Mouse (Mus musculus) frontal cortex, postnatal 25 days (tissue): Measurements from ENCODE around the gene Gm10376.
"Not testable (repeated sequence)": the region's sequence is repeated elsewhere in the genome, so short reads cannot be mapped to it uniquely, and the experiment has no call there.

Source experiments
- DNase-seq, 2 experiments: peaks; one replicate each; pipeline ENCODE4 v3.0.0; 2022; ENCODE audit warnings: low spot score in 2 of 2

The Gm10376 gene

GRCm38 (mm10) chr14:43015528-43015927, at the start of gene Gm10376:
Gene Gm10376 (minus strand): TSS chr14:43015628.
- not testable (repeated sequence) for DNase-seq

GRCm38 (mm10) chr14:43060179-43060578, 44.8 kb upstream of the Gm10376 start:
- DNase-seq: not testable (repeated sequence)

GRCm38 (mm10) chr14:43058063-43058462, 42.6 kb upstream of the Gm10376 start:
- DNase-seq: not testable (repeated sequence)

- DNase-seq: not testable (repeated sequence)
These were observed 21.9 kb downstream of the Gm10376 start, which contains the start of gene Gm8082 for GRCm38 (mm10) chr14:42993524-42993923. Gene Gm8082 (minus strand): TSS chr14:42993624.
